Mouse (Mus musculus): ENCODE results near the gene Gm17542.
"Not testable (repeated sequence)": the region's sequence is repeated elsewhere in the genome, so short reads cannot be mapped to it uniquely, and the experiment has no call there.

The Gm17542 gene

GRCm38 (mm10) chr10:58718110-58718509 lies at the start of gene Gm17542:
Gene Gm17542 (minus strand): TSS chr10:58718210.
- H3K9me3 ChIP-seq (ENCODE audit: low read length); H3K4me3 ChIP-seq (replicated peaks; ENCODE audit: low read length); H3K36me3 ChIP-seq (ENCODE audit: insufficient read depth, low read length): not testable (repeated sequence)
- Histone ChIP-seq H3K4me1 (replicated peaks; ENCODE audit: low read depth, low read length) (peaks cover 20% of the 10 kb centered on the region), H3K27me3 (ENCODE audit: insufficient read depth, low read length) (peaks cover 20% of the 10 kb centered on the region)

GRCm38 (mm10) chr10:58739779-58740178 lies 21.8 kb upstream of the Gm17542 start:
- no peaks in the 10 kb centered on the region for H3K9me3 ChIP-seq (ENCODE audit: low read length)
- no peak overlapping the region for H3K4me3 ChIP-seq (replicated peaks; ENCODE audit: low read length)
- no peaks in the 10 kb centered on the region for H3K36me3 ChIP-seq (ENCODE audit: insufficient read depth, low read length)
- H3K27me3 ChIP-seq (ENCODE audit: insufficient read depth, low read length) = no peaks in the 10 kb centered on the region
- H3K4me1 ChIP-seq (replicated peaks; ENCODE audit: low read depth, low read length) = no peaks in the 10 kb centered on the region
- TF ChIP-seq POU5F1 (IDR thresholded peaks at IDR 0.05; ENCODE audit: borderline replicate concordance, low read length) (no peak), CTCF (conservative IDR thresholded peaks at IDR 0.05; ENCODE audit: low read length) (no peak), NANOG (IDR thresholded peaks at IDR 0.05; ENCODE audit: borderline replicate concordance, low read length) (no peak)

GRCm38 (mm10) chr10:58738152-58738551 lies 20.1 kb upstream of the Gm17542 start:
- Histone ChIP-seq H3K4me3 (replicated peaks; ENCODE audit: low read length) (no peak overlapping the region), H3K27me3 (ENCODE audit: insufficient read depth, low read length) (no peaks in the 10 kb centered on the region), H3K9me3 (ENCODE audit: low read length) (no peaks in the 10 kb centered on the region), H3K36me3 (ENCODE audit: insufficient read depth, low read length) (no peaks in the 10 kb centered on the region), H3K4me1 (replicated peaks; ENCODE audit: low read depth, low read length) (no peaks in the 10 kb centered on the region)
- no peak for TF ChIP-seq POU5F1 (IDR thresholded peaks at IDR 0.05; ENCODE audit: borderline replicate concordance, low read length)
- TF ChIP-seq CTCF (conservative IDR thresholded peaks at IDR 0.05; ENCODE audit: low read length) = no peak
- TF ChIP-seq NANOG (IDR thresholded peaks at IDR 0.05; ENCODE audit: borderline replicate concordance, low read length) = no peak

- Histone ChIP-seq H3K9me3 (ENCODE audit: low read length) (no peaks in the 10 kb centered on the region), H3K4me3 (replicated peaks; ENCODE audit: low read length) (no peak overlapping the region), H3K27me3 (ENCODE audit: insufficient read depth, low read length) (peaks cover 39% of the 10 kb centered on the region), H3K36me3 (ENCODE audit: insufficient read depth, low read length) (no peaks in the 10 kb centered on the region), H3K4me1 (replicated peaks; ENCODE audit: low read depth, low read length) (peaks cover 20% of the 10 kb centered on the region)
- TF ChIP-seq POU5F1 (IDR thresholded peaks at IDR 0.05; ENCODE audit: borderline replicate concordance, low read length) (no peak), CTCF (conservative IDR thresholded peaks at IDR 0.05; ENCODE audit: low read length) (no peak), NANOG (IDR thresholded peaks at IDR 0.05; ENCODE audit: borderline replicate concordance, low read length) (no peak)
Observed at GRCm38 (mm10) chr10:58714789-58715148, 3.2 kb downstream of the Gm17542 start.

GRCm38 (mm10) chr10:58713855-58714788 lies 3.9 kb downstream of the Gm17542 start:
- Histone ChIP-seq H3K36me3 (ENCODE audit: insufficient read depth, low read length) (no peaks in the 10 kb centered on the region), H3K4me1 (replicated peaks; ENCODE audit: low read depth, low read length) (peaks cover 20% of the 10 kb centered on the region), H3K4me3 (replicated peaks; ENCODE audit: low read length) (no peak overlapping the region), H3K27me3 (ENCODE audit: insufficient read depth, low read length) (peaks cover 42% of the 10 kb centered on the region), H3K9me3 (ENCODE audit: low read length) (no peaks in the 10 kb centered on the region)
- TF ChIP-seq POU5F1 (IDR thresholded peaks at IDR 0.05; ENCODE audit: borderline replicate concordance, low read length) (no peak), NANOG (IDR thresholded peaks at IDR 0.05; ENCODE audit: borderline replicate concordance, low read length) (peak; percentile 85; the same call in 1 of the 2 replicates), CTCF (conservative IDR thresholded peaks at IDR 0.05; ENCODE audit: low read length) (no peak)

GRCm38 (mm10) chr10:58713225-58713624 lies 4.8 kb downstream of the Gm17542 start:
- H3K4me1 ChIP-seq (replicated peaks; ENCODE audit: low read depth, low read length) = peaks cover 20% of the 10 kb centered on the region

GRCm38 (mm10) chr10:58709021-58709420 lies 9.0 kb downstream of the Gm17542 start:
- peaks cover 32% of the 10 kb centered on the region for H3K27me3 ChIP-seq (ENCODE audit: insufficient read depth, low read length)
- no peaks in the 10 kb centered on the region for H3K9me3 ChIP-seq (ENCODE audit: low read length)
- peaks cover 6% of the 10 kb centered on the region for H3K4me1 ChIP-seq (replicated peaks; ENCODE audit: low read depth, low read length)
- no peaks in the 10 kb centered on the region for H3K36me3 ChIP-seq (ENCODE audit: insufficient read depth, low read length)
- TF ChIP-seq CTCF (conservative IDR thresholded peaks at IDR 0.05; ENCODE audit: low read length) (no peak), NANOG (IDR thresholded peaks at IDR 0.05; ENCODE audit: borderline replicate concordance, low read length) (no peak), POU5F1 (IDR thresholded peaks at IDR 0.05; ENCODE audit: borderline replicate concordance, low read length) (no peak)
- H3K4me3 ChIP-seq (replicated peaks; ENCODE audit: low read length) = no peak overlapping the region

More at GRCm38 (mm10) chr10:58713225-58713624, 4.8 kb downstream of the Gm17542 start:
- TF ChIP-seq CTCF (conservative IDR thresholded peaks at IDR 0.05; ENCODE audit: low read length) (no peak), NANOG (IDR thresholded peaks at IDR 0.05; ENCODE audit: borderline replicate concordance, low read length) (no peak), POU5F1 (IDR thresholded peaks at IDR 0.05; ENCODE audit: borderline replicate concordance, low read length) (no peak)
- no peaks in the 10 kb centered on the region for H3K9me3 ChIP-seq (ENCODE audit: low read length)
- no peaks in the 10 kb centered on the region for H3K36me3 ChIP-seq (ENCODE audit: insufficient read depth, low read length)
- H3K4me3 ChIP-seq (replicated peaks; ENCODE audit: low read length) = no peak overlapping the region
- peaks cover 43% of the 10 kb centered on the region for H3K27me3 ChIP-seq (ENCODE audit: insufficient read depth, low read length)

GRCm38 (mm10) chr10:58700578-58700977 lies 17.4 kb downstream of the Gm17542 start:
- H3K4me1 ChIP-seq (replicated peaks; ENCODE audit: low read depth, low read length) = no peaks in the 10 kb centered on the region
- no peaks in the 10 kb centered on the region for H3K27me3 ChIP-seq (ENCODE audit: insufficient read depth, low read length)
- no peaks in the 10 kb centered on the region for H3K9me3 ChIP-seq (ENCODE audit: low read length)
- no peak overlapping the region for H3K4me3 ChIP-seq (replicated peaks; ENCODE audit: low read length)
- no peaks in the 10 kb centered on the region for H3K36me3 ChIP-seq (ENCODE audit: insufficient read depth, low read length)
- no peak for TF ChIP-seq NANOG (IDR thresholded peaks at IDR 0.05; ENCODE audit: borderline replicate concordance, low read length)
- no peak for TF ChIP-seq POU5F1 (IDR thresholded peaks at IDR 0.05; ENCODE audit: borderline replicate concordance, low read length)
- no peak for TF ChIP-seq CTCF (conservative IDR thresholded peaks at IDR 0.05; ENCODE audit: low read length)
